Mouse (Mus musculus) embryonic fibroblast, embryonic 13.5 days (primary cell): ENCODE measurements around the gene Wdr75. TPM values are rescaled to one million over a fixed set of nuclear protein-coding genes. Genes with fewer than 3 reads are reported as not detected.

Experiments used
- H3K27ac ChIP-seq: 2 replicates; pipeline ENCODE4 v1.5.1; 2012; ENCODE audit warnings: low read length, control low read depth, inconsistent platforms; ENCODE audit not compliant: insufficient read depth
- H3K4me1 ChIP-seq: 2 replicates; pipeline ENCODE4 v1.6.1; 2011; ENCODE audit warnings: low read length; ENCODE audit not compliant: control insufficient read depth, insufficient read depth
- H3K4me3 ChIP-seq: 2 replicates; pipeline ENCODE4 v1.5.1; 2011; ENCODE audit warnings: mild to moderate bottlenecking, control low read depth, low read length; ENCODE audit not compliant: insufficient read depth
- CTCF ChIP-seq: IDR thresholded peaks from 2 replicates; pipeline ENCODE4 v1.5.1; 2011; ENCODE audit warnings: mild to moderate bottlenecking, control low read depth, low read length, moderate library complexity, borderline replicate concordance; ENCODE audit not compliant: insufficient read depth
- POLR2A ChIP-seq: IDR thresholded peaks from 2 replicates; pipeline ENCODE4 v1.6.1; 2011; ENCODE audit warnings: low read depth, mild to moderate bottlenecking, control low read depth, low read length, moderate library complexity
- polyA plus RNA-seq: library from polyadenylated mRNA; stranded (reverse); fragments of >200 nt; gene quantifications from 2 replicates; pipeline ENCODE4 v1.2.4, GENCODE M21; 2011; ENCODE audit warnings: low read depth; ENCODE audit not compliant: missing spikeins, insufficient read length

The Wdr75 gene
- polyA plus RNA-seq, 1 experiment = 146 TPM

DNA sequence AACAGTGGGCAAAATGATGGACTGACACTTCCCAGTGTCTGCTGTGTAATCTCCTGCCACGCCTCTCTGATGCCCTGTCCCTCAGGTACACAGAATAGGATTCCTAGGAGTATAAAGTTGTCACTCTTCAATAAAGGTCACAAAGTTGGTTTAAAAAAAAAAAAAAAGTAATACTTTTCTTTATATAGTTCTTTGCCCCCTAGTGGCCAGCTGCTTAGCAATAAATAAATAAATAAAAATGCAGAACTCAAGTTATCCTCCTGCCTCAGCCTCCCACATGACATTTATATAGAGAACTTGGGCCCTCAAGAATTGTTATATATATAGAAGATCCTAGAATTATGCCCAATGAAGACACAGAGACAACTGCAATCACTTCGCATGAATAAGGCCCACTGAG, 24.9 kb upstream of the Wdr75 start:
- Histone ChIP-seq H3K4me1 (peaks cover 5% of the 10 kb centered on the region; the same call in 1 of the 2 replicates), H3K27ac (no peak overlapping the region), H3K4me3 (no peak overlapping the region)
- no peak for TF ChIP-seq POLR2A
- no peak for TF ChIP-seq CTCF

GRCm38 (mm10) chr1:45780606-45781288, 14.2 kb upstream of the Wdr75 start:
- H3K27ac ChIP-seq = no peak overlapping the region
- H3K4me3 ChIP-seq = no peak overlapping the region
- H3K4me1 ChIP-seq = no peaks in the 10 kb centered on the region
- TF ChIP-seq POLR2A = no peak
- no peak for TF ChIP-seq CTCF

DNA sequence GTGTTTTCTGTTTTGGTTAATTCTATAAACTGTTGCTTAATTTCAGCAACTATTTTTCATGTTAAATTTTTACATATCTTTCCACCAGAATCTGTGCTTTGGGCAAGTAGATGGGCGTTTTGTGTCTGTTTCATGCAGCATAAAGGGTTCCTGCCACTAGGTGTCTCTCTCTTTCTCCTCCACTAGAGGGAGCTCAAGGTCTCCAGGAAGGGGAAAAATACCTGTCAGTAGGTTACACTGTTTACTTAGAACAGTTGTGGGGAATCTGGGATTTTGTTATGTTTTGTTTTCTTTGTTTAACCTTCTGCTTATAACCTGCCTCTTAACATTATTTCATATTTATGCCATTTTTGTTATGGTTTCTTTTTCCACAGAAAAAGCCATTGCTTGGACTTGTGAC, 21.9 kb downstream of the Wdr75 start:
- Histone ChIP-seq H3K27ac (no peak overlapping the region), H3K4me1 (no peaks in the 10 kb centered on the region), H3K4me3 (no peak overlapping the region)
- TF ChIP-seq POLR2A = no peak
- TF ChIP-seq CTCF = no peak

- Histone ChIP-seq H3K4me1 (no peaks in the 10 kb centered on the region), H3K4me3 (no peak overlapping the region), H3K27ac (no peak overlapping the region)
- no peak for TF ChIP-seq CTCF
- TF ChIP-seq POLR2A = no peak
Observed at GRCm38 (mm10) chr1:45818564-45818963, 23.6 kb downstream of the Wdr75 start.

- Histone ChIP-seq H3K27ac (no peak overlapping the region; the same call in 1 of the 2 replicates), H3K4me1 (no peaks in the 10 kb centered on the region), H3K4me3 (no peak overlapping the region)
- TF ChIP-seq POLR2A = no peak
- TF ChIP-seq CTCF = no peak
Observed at GRCm38 (mm10) chr1:45824441-45824840, 29.5 kb downstream of the Wdr75 start.

DNA sequence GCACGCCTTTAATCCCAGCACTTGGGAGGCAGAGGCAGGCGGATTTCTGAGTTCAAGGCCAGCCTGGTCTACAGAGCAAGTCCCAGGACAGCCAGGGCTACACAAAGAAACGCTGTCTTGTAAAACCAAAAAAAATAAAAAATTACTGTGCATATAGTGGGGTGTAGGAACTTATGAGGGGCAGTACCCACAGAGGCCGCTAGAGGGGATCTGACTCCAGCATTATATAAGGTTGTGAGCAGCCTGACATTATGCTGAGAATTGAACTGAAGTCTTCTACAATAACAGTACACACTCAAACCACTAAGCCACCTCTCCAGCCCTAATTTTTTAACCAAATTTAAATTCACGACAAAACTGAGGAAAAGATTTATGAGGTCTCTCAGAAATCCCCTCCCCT, 30.2 kb downstream of the Wdr75 start:
- no peak overlapping the region for H3K4me3 ChIP-seq
- TF ChIP-seq POLR2A = no peak
- TF ChIP-seq CTCF = no peak
- H3K4me1 ChIP-seq = no peaks in the 10 kb centered on the region
- peak overlapping the region; percentile 80 for H3K27ac ChIP-seq

GRCm38 (mm10) chr1:45825630-45826029, 30.7 kb downstream of the Wdr75 start:
- H3K4me3 ChIP-seq = no peak overlapping the region
- H3K4me1 ChIP-seq = no peaks in the 10 kb centered on the region
- H3K27ac ChIP-seq = peak overlapping the region; percentile 80
- TF ChIP-seq POLR2A = no peak
- TF ChIP-seq CTCF = no peak

DNA sequence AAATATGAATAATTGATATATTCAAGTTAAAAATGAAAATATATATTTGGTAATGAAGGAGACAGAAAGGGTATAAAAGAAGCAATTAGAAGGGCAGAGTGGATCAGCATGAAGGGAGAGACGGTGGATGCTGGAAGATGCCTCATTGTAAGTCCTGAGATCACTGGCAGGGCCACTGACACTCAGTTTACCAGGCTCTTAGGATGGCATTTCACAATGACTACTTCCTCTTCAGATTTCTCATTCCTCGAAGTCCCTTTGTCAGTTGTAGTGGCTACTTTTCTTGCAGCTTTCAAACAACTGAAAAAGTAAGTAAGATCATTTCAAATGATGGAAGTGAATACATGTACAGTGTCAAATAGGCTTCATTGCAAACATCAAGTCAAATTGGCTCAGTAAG, 31.2 kb downstream of the Wdr75 start:
- Histone ChIP-seq H3K4me3 (no peak overlapping the region), H3K4me1 (no peaks in the 10 kb centered on the region), H3K27ac (no peak overlapping the region)
- TF ChIP-seq POLR2A = no peak
- TF ChIP-seq CTCF = no peak

DNA sequence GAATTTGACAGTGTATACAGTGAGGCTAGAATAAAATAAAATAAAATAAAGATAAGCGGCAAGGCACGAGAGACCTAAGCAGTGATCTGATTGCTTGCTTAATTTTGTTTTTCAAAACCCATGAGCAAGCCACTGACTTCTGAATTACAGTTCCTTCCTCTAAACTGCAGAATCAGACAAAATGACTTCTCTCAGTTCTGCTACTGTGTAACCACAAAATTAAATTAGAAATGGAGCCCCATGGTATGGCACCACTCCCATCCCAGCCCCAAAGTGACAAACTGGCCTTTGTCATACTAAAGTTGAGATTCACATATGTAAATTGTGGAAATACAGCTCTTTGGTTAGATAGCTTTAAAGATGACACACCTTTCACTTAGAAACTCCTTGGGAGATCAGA, 31.8 kb downstream of the Wdr75 start:
- TF ChIP-seq POLR2A (no peak), CTCF (no peak)

DNA sequence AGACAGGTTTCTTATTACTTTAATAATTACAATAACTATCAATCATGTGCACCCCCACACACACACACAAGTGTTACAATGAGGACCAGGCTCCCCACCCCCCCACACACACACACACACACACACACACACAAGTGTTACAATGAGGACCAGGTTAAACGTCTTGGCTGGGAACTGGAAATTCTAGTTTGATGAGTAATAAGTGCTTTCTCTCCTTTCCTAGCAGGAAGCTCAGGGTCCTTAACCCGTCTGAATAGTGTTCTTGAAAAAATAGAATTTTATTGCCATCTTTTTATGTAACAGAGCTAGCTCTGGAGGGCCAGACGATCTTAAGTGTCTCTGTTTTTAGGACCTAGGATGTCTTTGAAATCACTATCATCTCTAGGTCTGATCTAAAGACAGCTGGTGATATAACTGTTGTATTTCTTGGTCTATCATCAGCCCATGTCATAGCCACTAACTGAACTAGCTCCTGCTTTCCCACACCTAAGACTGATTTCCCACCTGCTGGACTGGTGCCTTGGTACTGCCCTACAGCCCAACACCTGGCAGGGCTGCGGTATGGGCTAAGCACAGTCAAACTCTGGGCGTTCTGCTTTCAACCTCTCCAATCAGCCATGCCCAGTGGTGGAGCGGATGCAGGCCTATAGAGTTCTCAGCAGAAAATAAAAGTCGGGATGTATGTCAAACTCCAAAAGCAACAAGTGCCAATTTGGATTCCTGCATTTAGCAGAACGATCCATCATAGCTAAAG, 35.7 kb downstream of the Wdr75 start:
- H3K4me3 ChIP-seq = no peak overlapping the region
- TF ChIP-seq CTCF (no peak), POLR2A (no peak)
- no peak overlapping the region for H3K27ac ChIP-seq
- peaks cover 4% of the 10 kb centered on the region for H3K4me1 ChIP-seq

More for the DNA sequence above, 31.8 kb downstream of the Wdr75 start:
- no peaks in the 10 kb centered on the region for H3K4me1 ChIP-seq
- H3K4me3 ChIP-seq = no peak overlapping the region
- H3K27ac ChIP-seq = no peak overlapping the region
